In the genomic region with DNA sequence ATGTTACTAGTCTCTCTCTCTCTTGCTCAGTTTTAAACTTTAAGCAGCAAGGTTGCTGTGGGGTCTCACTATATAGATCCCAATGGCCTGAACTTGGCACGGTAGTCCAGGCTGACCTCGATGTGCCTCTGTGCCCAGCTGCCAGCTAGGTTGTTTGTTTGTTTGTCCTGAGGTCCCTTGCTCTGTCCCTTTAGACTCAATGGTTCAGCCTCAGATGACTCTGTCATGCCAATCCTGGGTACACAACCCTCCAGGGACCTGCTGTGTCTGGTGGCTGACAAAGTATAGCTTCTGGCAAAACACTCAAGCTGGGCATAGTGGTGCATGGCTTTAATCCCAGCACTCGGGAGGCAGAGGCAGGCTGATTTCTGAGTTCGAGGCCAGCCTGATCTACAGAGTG, we compare ENCODE assay signal across 19 mouse cellular contexts. TPM values are rescaled to one million over a fixed set of nuclear protein-coding genes. Genes with fewer than 3 reads are reported as not detected.
DNase-seq lines count a peak whose midpoint lies in the region; ATAC-seq and TF ChIP-seq lines count a peak whose summit lies in the region.
"Had no signal": no experiment of that assay in that cellular context is flagged by ENCODE, and none has a peak within 500 bp of the region (broad histone marks: within the 10 kb centered on the region; RNA-seq: fewer than 3 reads in every experiment).

No protein-coding gene starts in this region.

- H3K4me3 ChIP-seq in intestine, embryonic 16.5 days (ENCODE audit: low read length), result no peak overlapping the region
- no peak overlapping the region for H3K4me3 ChIP-seq in intestine, postnatal 0 days (ENCODE audit: low read depth, low read length)
- H3K4me3 ChIP-seq in lung, embryonic 15.5 days, result no peak overlapping the region
- no peak overlapping the region for H3K4me3 ChIP-seq in limb, embryonic 15.5 days
- H3K4me3 ChIP-seq: embryonic facial prominence, embryonic 12.5 days; forebrain, embryonic 15.5 days; heart, adult 2 months; hindbrain, embryonic 12.5 days had no signal

- H3K4me2 ChIP-seq in intestine, embryonic 16.5 days (ENCODE audit: low read depth, low read length), result no peak overlapping the region
- H3K4me2 ChIP-seq in intestine, postnatal 0 days (replicated peaks; ENCODE audit: low read depth), result no peak overlapping the region
- no peak overlapping the region for H3K4me2 ChIP-seq in lung, embryonic 15.5 days
- H3K4me2 ChIP-seq in limb, embryonic 15.5 days, result no peak overlapping the region
- H3K4me2 ChIP-seq: embryonic facial prominence, embryonic 12.5 days; forebrain, embryonic 15.5 days; heart, embryonic 11.5 days; hindbrain, embryonic 12.5 days had no signal

- no peak for ATAC-seq in intestine, embryonic 16.5 days
- ATAC-seq in intestine, postnatal 0 days, result no peak
- ATAC-seq in lung, embryonic 15.5 days (ENCODE audit: borderline replicate concordance, extremely low read depth, low FRiP score, low TSS enrichment), result no peak
- ATAC-seq in limb, embryonic 15.5 days (ENCODE audit: insufficient number of reproducible peaks, low FRiP score, low TSS enrichment, low read depth), result no peak
- ATAC-seq: hindbrain, embryonic 16.5 days had no signal

- TF ChIP-seq CTCF in intestine, postnatal 0 days (IDR thresholded peaks at IDR 0.05; ENCODE audit: low read depth), result no peak

- H3K36me3 ChIP-seq in intestine, embryonic 16.5 days (ENCODE audit: control insufficient read depth, insufficient read depth, low read length), result 0 out of 2 replicates have a peak, but pooled peaks cover 3% of the 10 kb centered on the region
- H3K36me3 ChIP-seq in intestine, postnatal 0 days (ENCODE audit: control insufficient read depth, insufficient read depth), result no peaks in the 10 kb centered on the region; the same call in 1 of the 2 replicates
- H3K36me3 ChIP-seq in lung, embryonic 15.5 days, result peaks cover 9% of the 10 kb centered on the region; the same call in 1 of the 2 replicates
- peaks cover 10% of the 10 kb centered on the region for H3K36me3 ChIP-seq in limb, embryonic 15.5 days
- H3K36me3 ChIP-seq: forebrain, embryonic 15.5 days; hindbrain, embryonic 12.5 days had no signal

- H3K27ac ChIP-seq in intestine, embryonic 16.5 days (ENCODE audit: low read length), result 0 out of 2 replicates have a peak overlapping the region, but pooled peaks have one; percentile 45
- H3K27ac ChIP-seq in intestine, postnatal 0 days (ENCODE audit: low read depth, low read length), result no peak overlapping the region
- H3K27ac ChIP-seq in lung, embryonic 15.5 days, result peak overlapping the region; percentile 56
- peak overlapping the region; percentile 33; the same call in 1 of the 2 replicates for H3K27ac ChIP-seq in limb, embryonic 15.5 days
- H3K27ac ChIP-seq: embryonic facial prominence, embryonic 12.5 days; forebrain, embryonic 15.5 days; heart, adult 2 months; hindbrain, embryonic 12.5 days had no signal

- no peak for DNase-seq in lung, postnatal 4 days
- DNase-seq in cerebellum, adult 11-12 months, result no peak
- DNase-seq: adrenal gland, adult 8-10 months; adrenal gland, postnatal 36 days; cerebellum, adult 11 months; cerebellum, adult 9-10 months; cerebellum, postnatal 25 days; gastrocnemius, postnatal 14 days; heart, postnatal 4 days had no signal

- H3K9ac ChIP-seq in intestine, embryonic 16.5 days (ENCODE audit: low read depth, low read length), result no peak overlapping the region
- H3K9ac ChIP-seq in intestine, postnatal 0 days (ENCODE audit: low read depth, low read length), result no peak overlapping the region
- no peak overlapping the region for H3K9ac ChIP-seq in lung, embryonic 15.5 days
- H3K9ac ChIP-seq in limb, embryonic 15.5 days, result no peak overlapping the region
- H3K9ac ChIP-seq: embryonic facial prominence, embryonic 12.5 days; forebrain, embryonic 15.5 days; hindbrain, embryonic 12.5 days had no signal

- H3K4me1 ChIP-seq in intestine, embryonic 16.5 days (ENCODE audit: control insufficient read depth, insufficient read depth, low read length), result peaks cover 29% of the 10 kb centered on the region
- 0 out of 2 replicates have a peak, but pooled peaks cover 2% of the 10 kb centered on the region for H3K4me1 ChIP-seq in intestine, postnatal 0 days (replicated peaks; ENCODE audit: control insufficient read depth, insufficient read depth, low read length)
- H3K4me1 ChIP-seq in lung, embryonic 15.5 days, result peaks cover 57% of the 10 kb centered on the region
- H3K4me1 ChIP-seq in limb, embryonic 15.5 days, result peaks cover 43% of the 10 kb centered on the region

- WGBS in intestine, embryonic 16.5 days, result 92% methylated on average over 4 of the region's 4 CpGs
- 92% methylated on average over 4 of the region's 4 CpGs for WGBS in intestine, postnatal 0 days
- 89% methylated on average over 4 of the region's 4 CpGs for WGBS in lung, embryonic 15.5 days
- WGBS in limb, embryonic 15.5 days, result 87% methylated on average over 4 of the region's 4 CpGs

- peaks cover 7% of the 10 kb centered on the region for H3K9me3 ChIP-seq in intestine, embryonic 16.5 days (ENCODE audit: control insufficient read depth, low read length)
- H3K9me3 ChIP-seq in intestine, postnatal 0 days (ENCODE audit: control insufficient read depth), result no peaks in the 10 kb centered on the region
- no peaks in the 10 kb centered on the region for H3K9me3 ChIP-seq in lung, embryonic 15.5 days
- H3K9me3 ChIP-seq in limb, embryonic 15.5 days, result no peaks in the 10 kb centered on the region
- H3K9me3 ChIP-seq: embryonic facial prominence, embryonic 12.5 days; forebrain, embryonic 15.5 days; hindbrain, embryonic 12.5 days had no signal

- no peaks in the 10 kb centered on the region for H3K27me3 ChIP-seq in intestine, embryonic 16.5 days (replicated peaks; ENCODE audit: control insufficient read depth, insufficient read depth, low read length)
- H3K27me3 ChIP-seq in intestine, postnatal 0 days (replicated peaks; ENCODE audit: control insufficient read depth, insufficient read depth, low read length), result no peaks in the 10 kb centered on the region
- H3K27me3 ChIP-seq in lung, embryonic 15.5 days, result no peaks in the 10 kb centered on the region
- no peaks in the 10 kb centered on the region for H3K27me3 ChIP-seq in limb, embryonic 15.5 days
- H3K27me3 ChIP-seq: embryonic facial prominence, embryonic 12.5 days; forebrain, embryonic 15.5 days; hindbrain, embryonic 12.5 days had no signal

RNA-seq across cellular contexts. Expression of a gene that starts 20.2 kb away (rescaled TPM):
- polyA plus RNA-seq in intestine, embryonic 16.5 days (2015; fragmentation: Nextera tagmentation; extraction: Ambion mirVana), result 7.3 and 8.3 TPM in 2 replicates
- polyA plus RNA-seq in intestine, postnatal 0 days (2015; fragmentation: Nextera tagmentation; extraction: Ambion mirVana), result 6.4 and 7.8 TPM in 2 replicates
- polyA plus RNA-seq in lung, embryonic 15.5 days (2015; fragmentation: Nextera tagmentation; extraction: Ambion mirVana), result 9.6 and 12.6 TPM in 2 replicates
- polyA plus RNA-seq in limb, embryonic 15.5 days (2015; fragmentation: Nextera tagmentation; extraction: Ambion mirVana), result 6.8 and 7.3 TPM in 2 replicates
